Mouse (Mus musculus) testis, adult 2 months (tissue): ENCODE measurements around the gene Lrch1.

Experiments
- CTCF ChIP-seq: fragments of 200-500 bp; IDR thresholded peaks from 2 replicates; pipeline ENCODE4 v1.5.1; 2012; ENCODE audit warnings: low read depth, mild to moderate bottlenecking, inconsistent platforms, low read length, moderate library complexity; ENCODE audit not compliant: control insufficient read depth, insufficient read depth, insufficient replicate concordance
- POLR2A ChIP-seq: fragments of 200-500 bp; IDR thresholded peaks from 2 replicates; pipeline ENCODE4 v1.6.1; 2012; ENCODE audit warnings: low read depth, mild to moderate bottlenecking, inconsistent platforms, low read length, moderate library complexity; ENCODE audit not compliant: control insufficient read depth

DNA sequence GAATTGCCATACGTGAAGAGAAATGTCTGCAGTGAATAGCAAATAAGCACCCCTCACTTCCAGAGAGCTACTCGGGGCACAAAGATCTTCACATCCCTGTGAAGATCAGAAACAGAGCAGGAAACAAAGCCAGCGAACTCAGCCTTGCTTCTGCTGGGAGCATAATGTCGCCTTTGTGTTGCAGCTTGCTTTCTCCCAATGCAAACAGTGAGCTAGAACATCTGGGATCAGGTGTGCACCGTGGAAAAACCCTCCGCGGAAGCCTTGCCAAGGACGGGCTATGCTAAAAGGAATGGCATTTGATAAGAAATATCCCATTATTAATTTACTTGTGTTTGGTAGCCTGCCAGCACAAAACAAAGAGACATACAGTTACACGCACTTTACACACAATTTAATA is 95.8 kb downstream of the Lrch1 start:
- no peak for TF ChIP-seq CTCF
- TF ChIP-seq POLR2A, result no peak
